In the genomic region with DNA sequence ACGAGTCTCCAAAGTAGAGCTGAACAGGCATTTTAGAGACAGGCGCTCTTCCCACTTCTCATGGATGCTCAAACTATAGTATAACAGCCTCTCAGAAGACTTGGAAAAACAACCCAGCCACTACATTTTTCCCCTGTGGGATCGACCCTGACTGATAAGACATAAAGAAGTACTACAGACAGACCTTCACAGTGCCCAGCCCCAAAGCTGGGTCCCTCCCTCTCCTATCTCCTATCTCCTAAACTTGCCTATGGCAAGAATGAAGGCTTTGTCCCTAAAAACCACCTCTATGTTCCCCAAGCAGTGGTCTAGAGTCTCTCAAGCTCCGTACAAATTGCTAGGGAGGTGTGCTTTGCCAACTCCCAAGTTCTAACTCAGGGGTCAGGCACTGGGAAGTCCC, we compare ENCODE assay signal across 14 mouse cellular contexts.
"Had no signal": no experiment of that assay in that cellular context is flagged by ENCODE, and none has a peak within 500 bp of the region (broad histone marks: within the 10 kb centered on the region; RNA-seq: fewer than 3 reads in every experiment).

No protein-coding gene starts in this region.

- DNase-seq: lung, adult 18-20 months; lung, embryonic 14.5 days; lung, postnatal 10 days; lung, postnatal 4 days; right cerebral cortex, postnatal 14 days; thymus, adult 18-20 months; thymus, postnatal 14 days; thymus, postnatal 36 days had no signal

- H3K4me2 ChIP-seq: lung, embryonic 14.5 days; midbrain, embryonic 11.5 days; midbrain, embryonic 13.5 days; midbrain, embryonic 15.5 days; neural tube, embryonic 12.5 days; stomach, embryonic 15.5 days had no signal

- H3K4me1 ChIP-seq: midbrain, embryonic 13.5 days; midbrain, embryonic 15.5 days; neural tube, embryonic 12.5 days; stomach, embryonic 15.5 days had no signal

- H3K4me3 ChIP-seq: midbrain, embryonic 13.5 days; midbrain, embryonic 15.5 days; neural tube, embryonic 12.5 days; stomach, embryonic 15.5 days had no signal

- H3K27me3 ChIP-seq: midbrain, embryonic 13.5 days; midbrain, embryonic 15.5 days; neural tube, embryonic 12.5 days; stomach, embryonic 15.5 days had no signal

- ATAC-seq: midbrain, embryonic 13.5 days; midbrain, embryonic 15.5 days had no signal

- H3K27ac ChIP-seq: midbrain, embryonic 13.5 days; midbrain, embryonic 15.5 days; neural tube, embryonic 12.5 days; stomach, embryonic 15.5 days; stomach, postnatal 0 days had no signal

- H3K9ac ChIP-seq: lung, embryonic 14.5 days; midbrain, embryonic 13.5 days; midbrain, embryonic 15.5 days; neural tube, embryonic 12.5 days; stomach, embryonic 15.5 days had no signal

- H3K9me3 ChIP-seq: midbrain, embryonic 13.5 days; stomach, embryonic 15.5 days had no signal
